Mouse (Mus musculus): Measurements from ENCODE around the gene Ttc27. TPM values are rescaled to one million over a fixed set of nuclear protein-coding genes. Genes with fewer than 3 reads are reported as not detected.

Ttc27 gene
- total and polyA plus RNA-seq, 3 experiments = 55.2 to 59.9 TPM; not detected in 1

- no peak for DNase-seq (ENCODE audit: low read depth, low spot score)
- Histone ChIP-seq H3K9ac (ENCODE audit: control insufficient read depth, low read depth, low read length, poor library complexity, severe bottlenecking) (no peak overlapping the region), H3K79me2 (ENCODE audit: control insufficient read depth, insufficient read depth, low read length, poor library complexity) (no peaks in the 10 kb centered on the region), H3K36me3 (ENCODE audit: control insufficient read depth in 1 of 2, insufficient read depth in 2 of 2, low read length in 2 of 2) (peaks cover 0 to 26% of the 10 kb centered on the region in 2 experiments; a peak in 2 of 4 replicates), H3K4me3 (ENCODE audit: control insufficient read depth in 1 of 2, insufficient read depth in 1 of 2, low read depth in 2 of 2, low read length in 2 of 2) (no peak overlapping the region), H3K27me3 (ENCODE audit: control insufficient read depth in 1 of 2, insufficient read depth in 2 of 2, low read length in 2 of 2) (no peaks in the 10 kb centered on the region), H3K9me3 (replicated peaks; ENCODE audit: insufficient read depth, low read length) (no peaks in the 10 kb centered on the region), H3K4me1 (ENCODE audit: control insufficient read depth in 1 of 2, insufficient read depth in 2 of 2, low read length in 2 of 2) (peaks cover 24 to 25% of the 10 kb centered on the region in 2 experiments), H3K27ac (ENCODE audit: control insufficient read depth, low read depth, low read length) (no peak overlapping the region)
- TF ChIP-seq TBP (IDR thresholded peaks at IDR 0.05; ENCODE audit: low read depth, low read length) = no peak
- no peak for TF ChIP-seq EP300 (IDR thresholded peaks at IDR 0.05; ENCODE audit: low read depth in 1 of 2, low read length in 2 of 2)
- TF ChIP-seq ZNF384 (IDR thresholded peaks at IDR 0.05; ENCODE audit: low read depth, low read length) = no peak
- no peak for TF ChIP-seq USF1 (IDR thresholded peaks at IDR 0.05; ENCODE audit: low read depth, low read length)
- no peak for TF ChIP-seq MYB (IDR thresholded peaks at IDR 0.05; ENCODE audit: low read depth, low read length)
- TF ChIP-seq BHLHE40 (IDR thresholded peaks at IDR 0.05; ENCODE audit: borderline replicate concordance, low read depth, low read length) = no peak
- no peak for TF ChIP-seq HCFC1 (IDR thresholded peaks at IDR 0.05; ENCODE audit: low read depth, low read length)
- TF ChIP-seq MEF2A (IDR thresholded peaks at IDR 0.05; ENCODE audit: extremely low read depth, insufficient replicate concordance, low read depth, low read length, poor library complexity, severe bottlenecking) = no peak
- TF ChIP-seq ZKSCAN1 (IDR thresholded peaks at IDR 0.05; ENCODE audit: low read depth, low read length) = no peak
- TF ChIP-seq E2F4 (IDR thresholded peaks at IDR 0.05; ENCODE audit: borderline replicate concordance, low read depth, low read length) = no peak
- TF ChIP-seq MYC (IDR thresholded peaks at IDR 0.05; ENCODE audit: low read depth, low read length) = no peak
- TF ChIP-seq GABPA (IDR thresholded peaks at IDR 0.05; ENCODE audit: low read depth, low read length) = no peak
- no peak for TF ChIP-seq CHD2 (IDR thresholded peaks at IDR 0.05; ENCODE audit: low read length)
- no peak for TF ChIP-seq MAX (IDR thresholded peaks at IDR 0.05; ENCODE audit: low read length)
Measured at GRCm38 (mm10) chr17:74875740-74876139, 158.2 kb downstream of the Ttc27 start.

DNA sequence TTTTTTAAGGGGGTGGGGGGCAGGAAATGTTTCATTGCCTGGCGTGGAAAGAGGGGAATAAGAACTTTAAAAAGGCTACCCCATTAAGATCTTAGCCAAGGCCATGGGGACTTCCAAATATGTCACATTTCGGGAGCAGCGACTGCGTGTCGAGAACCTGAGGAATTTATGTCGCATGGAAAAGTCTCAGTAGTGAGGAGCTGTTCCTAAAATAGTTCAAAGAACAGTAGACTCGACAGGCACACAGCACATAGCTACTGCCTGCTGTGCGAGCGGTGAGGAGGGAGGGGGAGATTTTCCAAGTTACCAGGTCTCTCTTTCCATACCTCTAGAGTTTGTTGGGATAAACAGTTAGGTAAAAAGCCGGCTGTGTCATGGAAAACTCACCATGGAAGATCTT, 159.4 kb downstream of the Ttc27 start:
- H3K4me1 ChIP-seq (ENCODE audit: control insufficient read depth in 1 of 2, insufficient read depth in 2 of 2, low read length in 2 of 2) = peaks cover 15% of the 10 kb centered on the region in 2 experiments
- H3K79me2 ChIP-seq (ENCODE audit: control insufficient read depth, insufficient read depth, low read length, poor library complexity) = no peaks in the 10 kb centered on the region
- TF ChIP-seq MEF2A (IDR thresholded peaks at IDR 0.05; ENCODE audit: extremely low read depth, insufficient replicate concordance, low read depth, low read length, poor library complexity, severe bottlenecking) (no peak), USF1 (IDR thresholded peaks at IDR 0.05; ENCODE audit: low read depth, low read length) (no peak), ETS1 (IDR thresholded peaks at IDR 0.05; ENCODE audit: low read depth, low read length) (no peak), TBP (IDR thresholded peaks at IDR 0.05; ENCODE audit: low read depth, low read length) (no peak), HCFC1 (IDR thresholded peaks at IDR 0.05; ENCODE audit: low read depth, low read length) (no peak), NELFE (IDR thresholded peaks at IDR 0.05; ENCODE audit: low read depth, low read length) (no peak), CTCF (IDR thresholded peaks at IDR 0.05 in 2 of 3, conservative IDR thresholded peaks at IDR 0.05 in 1 of 3; ENCODE audit: control insufficient read depth in 1 of 3, insufficient read depth in 1 of 3, low read depth in 2 of 3, low read length in 3 of 3, poor library complexity in 1 of 3, severe bottlenecking in 1 of 3) (no peak), ZKSCAN1 (IDR thresholded peaks at IDR 0.05; ENCODE audit: low read depth, low read length) (no peak), MAZ (IDR thresholded peaks at IDR 0.05; ENCODE audit: low read depth, low read length) (no peak), RCOR1 (IDR thresholded peaks at IDR 0.05; ENCODE audit: low read depth, low read length) (no peak), UBTF (IDR thresholded peaks at IDR 0.05; ENCODE audit: borderline replicate concordance, insufficient read depth, low read depth, low read length) (no peak), BHLHE40 (IDR thresholded peaks at IDR 0.05; ENCODE audit: borderline replicate concordance, low read depth, low read length) (no peak), GABPA (IDR thresholded peaks at IDR 0.05; ENCODE audit: low read depth, low read length) (no peak)
- H3K9me3 ChIP-seq (replicated peaks; ENCODE audit: insufficient read depth, low read length) = no peaks in the 10 kb centered on the region
- H3K36me3 ChIP-seq (ENCODE audit: control insufficient read depth in 1 of 2, insufficient read depth in 2 of 2, low read length in 2 of 2) = peaks cover 0 to 14% of the 10 kb centered on the region in 2 experiments; a peak in 2 of 4 replicates
- no peak for DNase-seq (ENCODE audit: low read depth, low spot score)
- no peak overlapping the region for H3K4me3 ChIP-seq (ENCODE audit: control insufficient read depth in 1 of 2, insufficient read depth in 1 of 2, low read depth in 2 of 2, low read length in 2 of 2)
- no peaks in the 10 kb centered on the region for H3K27me3 ChIP-seq (ENCODE audit: control insufficient read depth in 1 of 2, insufficient read depth in 2 of 2, low read length in 2 of 2)
- no peak overlapping the region for H3K27ac ChIP-seq (ENCODE audit: control insufficient read depth, low read depth, low read length)
- no peak overlapping the region for H3K9ac ChIP-seq (ENCODE audit: control insufficient read depth, low read depth, low read length, poor library complexity, severe bottlenecking)
